Mouse (Mus musculus): Measurements from ENCODE around the gene Rpn1.

DNA sequence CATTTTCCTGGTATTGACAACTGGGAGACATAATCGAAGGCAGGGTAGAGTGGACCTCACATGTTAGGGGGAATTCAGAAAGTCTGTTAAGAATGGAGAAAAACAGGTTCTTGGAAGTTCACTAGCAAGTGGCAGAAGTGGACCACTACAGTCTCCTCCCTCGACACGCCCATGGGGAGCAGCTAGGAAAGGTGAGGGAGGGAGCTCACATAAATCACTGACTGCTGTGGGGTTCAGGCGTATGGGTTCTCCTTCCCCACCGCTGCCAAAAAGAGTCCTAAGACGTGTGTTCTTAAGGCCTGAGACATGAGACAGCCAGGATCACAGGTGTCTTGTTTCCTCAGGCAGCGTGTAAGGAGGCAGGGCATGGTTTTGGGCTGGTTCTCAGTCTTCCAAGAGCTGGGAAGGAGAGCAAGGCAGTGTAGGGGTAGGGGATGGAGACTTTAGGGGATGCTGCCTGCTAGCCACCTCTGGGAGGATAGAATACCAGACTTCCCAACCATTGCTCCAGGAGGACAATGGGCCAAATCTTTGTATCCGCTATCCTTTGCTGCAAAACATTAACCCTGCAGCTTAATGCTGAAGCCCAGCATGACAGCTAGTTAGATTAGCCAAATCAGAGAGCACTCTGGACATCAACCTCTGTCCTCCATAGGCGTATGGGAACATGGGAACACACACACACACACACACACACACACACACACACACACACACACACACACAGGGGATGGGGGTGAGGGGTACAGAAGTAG lies 30.0 kb upstream of the Rpn1 start:
- TF ChIP-seq CTCF (IDR thresholded peaks at IDR 0.05; ENCODE audit: control insufficient read depth, insufficient read depth, insufficient read length), result no peak
- no peak for TF ChIP-seq MAX (IDR thresholded peaks at IDR 0.05)
- TF ChIP-seq USF1 (IDR thresholded peaks at IDR 0.05; ENCODE audit: low read depth), result no peak
- no peak for TF ChIP-seq FOSL1 (IDR thresholded peaks at IDR 0.05; ENCODE audit: insufficient read depth, low read length, poor library complexity, severe bottlenecking)
- no peak for TF ChIP-seq CEBPB (IDR thresholded peaks at IDR 0.05; ENCODE audit: low read depth)
